Mouse (Mus musculus): ENCODE data around the gene Klf17.

DNA sequence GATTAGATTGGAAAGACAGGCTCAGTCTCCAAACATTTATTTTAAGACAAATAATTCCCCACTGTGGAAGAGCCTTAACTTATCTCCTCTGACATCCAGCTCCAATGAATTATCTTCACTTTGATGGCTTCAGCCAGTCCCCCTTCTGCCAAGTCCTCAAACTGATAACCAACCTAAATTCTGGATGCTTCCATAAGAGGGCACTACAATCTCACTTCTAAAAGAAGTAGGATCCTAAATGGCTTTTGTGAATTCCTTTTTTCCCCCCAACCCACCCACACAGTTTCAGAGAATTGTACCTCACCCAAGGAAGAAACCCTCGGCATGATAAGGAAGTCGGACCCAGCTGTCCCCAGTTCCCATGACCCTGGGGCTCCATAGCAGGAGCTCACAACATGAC lies 45.5 kb upstream of the Klf17 start:
- TF ChIP-seq GATA1 (IDR thresholded peaks at IDR 0.05; ENCODE audit: borderline replicate concordance, low read length) (no peak), FLI1 (IDR thresholded peaks at IDR 0.05; ENCODE audit: low read length) (no peak)

Data from megakaryocyte, embryonic 14.5 days (primary cell).